Mouse (Mus musculus): ENCODE measurements at regions not wholly inside any gene's neighbourhood (a gene's known extent, or its start where the extent isn't known, plus 50 kb on each side); places are given as distances from the start of the nearest gene placed in this dataset.
A peak's percentile ranks its signal among the peaks of the same experiment; 100 is the strongest.
"Not testable (repeated sequence)": the region's sequence is repeated elsewhere in the genome, so short reads cannot be mapped to it uniquely, and the experiment has no call there.

GRCm38 (mm10) chr8:48042456-48043395 is 52.0 kb upstream of the Wwc2 start:
- not testable (repeated sequence) for H3K9ac ChIP-seq; H3K9me3 ChIP-seq; H3K36me3 ChIP-seq; ATAC-seq (ENCODE audit: insufficient read depth, low FRiP score, low read depth); H3K27ac ChIP-seq; H3K27me3 ChIP-seq (replicated peaks); H3K4me1 ChIP-seq; H3K4me3 ChIP-seq (replicated peaks)
- 0 out of 2 replicates have a peak overlapping the region, but pooled peaks have one; percentile 3 for H3K4me2 ChIP-seq
- WGBS, result 47% methylated on average over 18 of the region's 23 CpGs

GRCm38 (mm10) chr8:48047385-48047784 is 51.5 kb upstream of the Dctd start:
- WGBS, result 32% methylated on average over 6 of the region's 6 CpGs
- ATAC-seq (ENCODE audit: insufficient read depth, low FRiP score, low read depth), result no peak

More at GRCm38 (mm10) chr8:48047385-48047784, 51.5 kb upstream of the Dctd start:
- Histone ChIP-seq H3K9ac (no peak overlapping the region), H3K4me1 (no peaks in the 10 kb centered on the region), H3K36me3 (no peaks in the 10 kb centered on the region), H3K4me3 (replicated peaks) (no peak overlapping the region), H3K9me3 (no peaks in the 10 kb centered on the region), H3K27ac (no peak overlapping the region), H3K4me2 (no peak overlapping the region), H3K27me3 (replicated peaks) (no peaks in the 10 kb centered on the region)
